Mouse (Mus musculus): ENCODE results near the gene Klrg2. TPM values are rescaled to one million over a fixed set of nuclear protein-coding genes. Genes with fewer than 3 reads are reported as not detected.

Gene Klrg2
- polyA plus RNA-seq, 1 experiment from 2014 or later = 0.15 TPM

GRCm38 (mm10) chr6:38626086-38626485, 11.0 kb downstream of the Klrg2 start:
- ATAC-seq (ENCODE audit: insufficient number of reproducible peaks, low FRiP score, low TSS enrichment, low read depth) (no peak), DNase-seq (ENCODE audit: low spot score) (peak; percentile 14)
- H3K9me3 ChIP-seq (ENCODE audit: control insufficient read depth, low read length) = no peaks in the 10 kb centered on the region
- H3K4me2 ChIP-seq (ENCODE audit: low read depth, severe bottlenecking) = no peak overlapping the region
- no peak overlapping the region for H3K27ac ChIP-seq (replicated peaks; ENCODE audit: low read depth, low read length)
- no peak overlapping the region for H3K4me3 ChIP-seq (ENCODE audit: low read depth, low read length)
- H3K36me3 ChIP-seq (ENCODE audit: control insufficient read depth, insufficient read depth, low read length) = no peaks in the 10 kb centered on the region
- 95% methylated on average over 5 of the region's 5 CpGs for WGBS
- no peak overlapping the region for H3K9ac ChIP-seq (ENCODE audit: low read length)
- H3K4me1 ChIP-seq (ENCODE audit: control insufficient read depth, insufficient read depth, low read length) = no peaks in the 10 kb centered on the region
- H3K27me3 ChIP-seq (ENCODE audit: control insufficient read depth, insufficient read depth, low read length) = no peaks in the 10 kb centered on the region

DNA sequence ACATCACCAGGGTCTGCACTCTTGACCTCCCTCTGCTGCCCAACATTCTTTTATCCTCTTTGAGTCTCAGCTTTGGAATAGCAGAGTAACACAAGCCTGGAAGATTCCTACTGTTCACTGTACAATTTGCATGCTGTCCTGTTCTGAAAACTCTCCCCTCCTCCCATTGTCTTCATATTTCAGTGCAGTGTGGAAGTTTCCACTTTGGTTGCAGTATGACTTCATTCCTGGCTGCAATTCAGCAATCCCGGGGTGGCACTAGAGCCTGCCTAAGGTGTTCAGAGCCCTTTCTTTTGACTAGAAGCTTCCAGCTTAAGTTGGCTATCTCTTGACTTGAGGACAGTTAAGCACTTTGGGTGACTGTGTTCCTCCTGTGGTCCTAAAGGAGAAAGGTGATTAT, 12.6 kb downstream of the Klrg2 start:
- WGBS = 93% methylated on average over 1 of the region's 1 CpGs
- Histone ChIP-seq H3K27ac (replicated peaks; ENCODE audit: low read depth, low read length) (no peak overlapping the region), H3K4me1 (ENCODE audit: control insufficient read depth, insufficient read depth, low read length) (no peaks in the 10 kb centered on the region), H3K9me3 (ENCODE audit: control insufficient read depth, low read length) (no peaks in the 10 kb centered on the region), H3K36me3 (ENCODE audit: control insufficient read depth, insufficient read depth, low read length) (no peaks in the 10 kb centered on the region; the same call in 1 of the 2 replicates), H3K9ac (ENCODE audit: low read length) (no peak overlapping the region), H3K4me2 (ENCODE audit: low read depth, severe bottlenecking) (no peak overlapping the region), H3K4me3 (ENCODE audit: low read depth, low read length) (no peak overlapping the region), H3K27me3 (ENCODE audit: control insufficient read depth, insufficient read depth, low read length) (no peaks in the 10 kb centered on the region)
- DNase-seq (ENCODE audit: low spot score) (no peak), ATAC-seq (ENCODE audit: insufficient number of reproducible peaks, low FRiP score, low TSS enrichment, low read depth) (no peak)

GRCm38 (mm10) chr6:38623457-38623856, 13.6 kb downstream of the Klrg2 start:
- Histone ChIP-seq H3K4me2 (ENCODE audit: low read depth, severe bottlenecking) (no peak overlapping the region), H3K9ac (ENCODE audit: low read length) (no peak overlapping the region), H3K9me3 (ENCODE audit: control insufficient read depth, low read length) (no peaks in the 10 kb centered on the region), H3K4me1 (ENCODE audit: control insufficient read depth, insufficient read depth, low read length) (no peaks in the 10 kb centered on the region), H3K36me3 (ENCODE audit: control insufficient read depth, insufficient read depth, low read length) (peaks cover 5% of the 10 kb centered on the region; the same call in 1 of the 2 replicates), H3K27me3 (ENCODE audit: control insufficient read depth, insufficient read depth, low read length) (no peaks in the 10 kb centered on the region), H3K4me3 (ENCODE audit: low read depth, low read length) (no peak overlapping the region), H3K27ac (replicated peaks; ENCODE audit: low read depth, low read length) (no peak overlapping the region)
- DNase-seq (ENCODE audit: low spot score) = no peak
- 90% methylated on average over 2 of the region's 2 CpGs for WGBS
- no peak for ATAC-seq (ENCODE audit: insufficient number of reproducible peaks, low FRiP score, low TSS enrichment, low read depth)

DNA sequence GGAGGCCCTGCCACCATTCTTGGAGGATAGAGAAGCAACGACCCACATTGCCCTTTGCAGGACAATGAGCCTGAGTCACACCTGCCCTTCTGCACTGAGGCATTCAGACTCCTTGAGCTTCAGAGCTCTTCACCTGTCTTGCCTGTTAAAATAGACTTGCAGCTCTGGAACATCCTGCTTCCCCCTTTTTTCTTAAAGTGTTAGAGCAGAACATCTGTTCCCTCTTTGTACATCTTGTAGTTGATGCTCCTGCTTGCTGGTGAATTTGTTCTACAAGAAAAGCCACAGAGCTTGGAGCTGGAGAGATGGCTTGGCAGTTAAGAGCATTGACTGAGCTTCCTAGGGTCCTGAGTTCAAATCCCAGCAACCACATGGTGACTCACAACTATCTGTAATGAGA, 14.6 kb downstream of the Klrg2 start:
- H3K36me3 ChIP-seq (ENCODE audit: control insufficient read depth, insufficient read depth, low read length) = peaks cover 9% of the 10 kb centered on the region
- no peak overlapping the region for H3K4me2 ChIP-seq (ENCODE audit: low read depth, severe bottlenecking)
- no peak overlapping the region for H3K9ac ChIP-seq (ENCODE audit: low read length)
- no peak overlapping the region for H3K4me3 ChIP-seq (ENCODE audit: low read depth, low read length)
- DNase-seq (ENCODE audit: low spot score) (no peak), ATAC-seq (ENCODE audit: insufficient number of reproducible peaks, low FRiP score, low TSS enrichment, low read depth) (no peak)
- no peaks in the 10 kb centered on the region for H3K9me3 ChIP-seq (ENCODE audit: control insufficient read depth, low read length)
- H3K27ac ChIP-seq (replicated peaks; ENCODE audit: low read depth, low read length) = no peak overlapping the region
- WGBS = 90% methylated on average over 1 of the region's 1 CpGs
- no peaks in the 10 kb centered on the region for H3K27me3 ChIP-seq (ENCODE audit: control insufficient read depth, insufficient read depth, low read length)
- H3K4me1 ChIP-seq (ENCODE audit: control insufficient read depth, insufficient read depth, low read length) = no peaks in the 10 kb centered on the region

GRCm38 (mm10) chr6:38609892-38610291, 27.1 kb downstream of the Klrg2 start:
- H3K4me3 ChIP-seq (ENCODE audit: low read depth, low read length) = no peak overlapping the region
- ATAC-seq (ENCODE audit: insufficient number of reproducible peaks, low FRiP score, low TSS enrichment, low read depth) = no peak
- H3K36me3 ChIP-seq (ENCODE audit: control insufficient read depth, insufficient read depth, low read length) = peaks cover 2% of the 10 kb centered on the region; the same call in 1 of the 2 replicates
- DNase-seq (ENCODE audit: low spot score) = no peak
- no peaks in the 10 kb centered on the region for H3K9me3 ChIP-seq (ENCODE audit: control insufficient read depth, low read length)
- H3K4me2 ChIP-seq (ENCODE audit: low read depth, severe bottlenecking) = no peak overlapping the region
- H3K27ac ChIP-seq (replicated peaks; ENCODE audit: low read depth, low read length) = no peak overlapping the region
- H3K27me3 ChIP-seq (ENCODE audit: control insufficient read depth, insufficient read depth, low read length) = no peaks in the 10 kb centered on the region
- no peak overlapping the region for H3K9ac ChIP-seq (ENCODE audit: low read length)
- WGBS = 83% methylated on average over 2 of the region's 2 CpGs
- no peaks in the 10 kb centered on the region for H3K4me1 ChIP-seq (ENCODE audit: control insufficient read depth, insufficient read depth, low read length)

- no peak overlapping the region for H3K4me3 ChIP-seq (ENCODE audit: low read depth, low read length)
- no peak for DNase-seq (ENCODE audit: low spot score)
- peaks cover 19% of the 10 kb centered on the region for H3K36me3 ChIP-seq (ENCODE audit: control insufficient read depth, insufficient read depth, low read length)
- no peaks in the 10 kb centered on the region for H3K27me3 ChIP-seq (ENCODE audit: control insufficient read depth, insufficient read depth, low read length)
- no peaks in the 10 kb centered on the region for H3K4me1 ChIP-seq (ENCODE audit: control insufficient read depth, insufficient read depth, low read length)
- WGBS = 91% methylated on average over 4 of the region's 4 CpGs
- H3K9ac ChIP-seq (ENCODE audit: low read length) = no peak overlapping the region
- no peak overlapping the region for H3K4me2 ChIP-seq (ENCODE audit: low read depth, severe bottlenecking)
- H3K9me3 ChIP-seq (ENCODE audit: control insufficient read depth, low read length) = no peaks in the 10 kb centered on the region
- ATAC-seq (ENCODE audit: insufficient number of reproducible peaks, low FRiP score, low TSS enrichment, low read depth) = no peak
- H3K27ac ChIP-seq (replicated peaks; ENCODE audit: low read depth, low read length) = no peak overlapping the region
Observed at GRCm38 (mm10) chr6:38597481-38597880, 39.6 kb downstream of the Klrg2 start.

- no peaks in the 10 kb centered on the region for H3K4me1 ChIP-seq (ENCODE audit: control insufficient read depth, insufficient read depth, low read length)
- 95% methylated on average over 3 of the region's 3 CpGs for WGBS
- H3K9me3 ChIP-seq (ENCODE audit: control insufficient read depth, low read length) = no peaks in the 10 kb centered on the region
- no peak overlapping the region for H3K27ac ChIP-seq (replicated peaks; ENCODE audit: low read depth, low read length)
- H3K4me3 ChIP-seq (ENCODE audit: low read depth, low read length) = no peak overlapping the region
- peaks cover 13% of the 10 kb centered on the region for H3K36me3 ChIP-seq (ENCODE audit: control insufficient read depth, insufficient read depth, low read length)
- H3K9ac ChIP-seq (ENCODE audit: low read length) = no peak overlapping the region
- no peak for ATAC-seq (ENCODE audit: insufficient number of reproducible peaks, low FRiP score, low TSS enrichment, low read depth)
- no peak overlapping the region for H3K4me2 ChIP-seq (ENCODE audit: low read depth, severe bottlenecking)
- H3K27me3 ChIP-seq (ENCODE audit: control insufficient read depth, insufficient read depth, low read length) = no peaks in the 10 kb centered on the region
- no peak for DNase-seq (ENCODE audit: low spot score)
Observed at GRCm38 (mm10) chr6:38581711-38582110, 55.3 kb downstream of the Klrg2 start.

DNA sequence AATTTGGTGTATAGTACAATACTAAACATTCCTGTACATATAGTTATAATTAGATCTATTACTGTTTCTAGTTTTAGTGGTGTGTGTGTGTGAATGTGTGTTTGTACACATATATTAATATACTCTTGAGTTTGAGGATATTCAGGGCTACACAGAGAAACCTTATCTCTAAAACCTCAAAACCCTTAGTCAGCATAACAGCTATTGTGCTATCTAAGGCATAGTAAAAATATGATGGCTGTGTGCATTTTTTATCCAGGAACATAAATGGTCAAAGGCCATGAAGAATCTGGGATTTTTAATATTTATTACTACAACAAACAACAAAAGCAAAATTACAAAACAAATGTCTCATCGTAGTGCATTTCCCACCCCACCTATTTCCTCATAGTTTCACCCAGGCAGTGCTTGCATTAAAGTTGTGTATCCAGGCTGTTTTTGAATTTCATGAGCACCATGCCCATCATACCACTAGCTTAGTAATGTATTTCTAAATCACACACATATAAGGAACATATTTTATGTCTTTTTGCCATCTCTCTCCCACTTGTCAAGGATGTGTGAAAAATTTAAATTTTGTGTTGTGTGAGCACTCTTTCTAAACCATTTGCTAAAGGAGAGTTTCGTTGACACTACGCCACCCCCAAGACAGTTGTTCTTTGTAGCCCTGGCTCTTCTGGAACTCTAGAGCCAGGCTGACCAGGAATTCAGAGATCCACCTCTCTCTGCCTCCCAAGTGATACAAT, 56.8 kb downstream of the Klrg2 start:
- DNase-seq (ENCODE audit: low spot score) (no peak), ATAC-seq (ENCODE audit: insufficient number of reproducible peaks, low FRiP score, low TSS enrichment, low read depth) (no peak)
- WGBS = 98% methylated on average over 3 of the region's 3 CpGs
- Histone ChIP-seq H3K4me2 (ENCODE audit: low read depth, severe bottlenecking) (no peak overlapping the region), H3K9ac (ENCODE audit: low read length) (no peak overlapping the region), H3K27me3 (ENCODE audit: control insufficient read depth, insufficient read depth, low read length) (no peaks in the 10 kb centered on the region), H3K36me3 (ENCODE audit: control insufficient read depth, insufficient read depth, low read length) (peaks cover 8% of the 10 kb centered on the region), H3K9me3 (ENCODE audit: control insufficient read depth, low read length) (no peaks in the 10 kb centered on the region), H3K27ac (replicated peaks; ENCODE audit: low read depth, low read length) (no peak overlapping the region), H3K4me1 (ENCODE audit: control insufficient read depth, insufficient read depth, low read length) (no peaks in the 10 kb centered on the region), H3K4me3 (ENCODE audit: low read depth, low read length) (no peak overlapping the region)

DNA sequence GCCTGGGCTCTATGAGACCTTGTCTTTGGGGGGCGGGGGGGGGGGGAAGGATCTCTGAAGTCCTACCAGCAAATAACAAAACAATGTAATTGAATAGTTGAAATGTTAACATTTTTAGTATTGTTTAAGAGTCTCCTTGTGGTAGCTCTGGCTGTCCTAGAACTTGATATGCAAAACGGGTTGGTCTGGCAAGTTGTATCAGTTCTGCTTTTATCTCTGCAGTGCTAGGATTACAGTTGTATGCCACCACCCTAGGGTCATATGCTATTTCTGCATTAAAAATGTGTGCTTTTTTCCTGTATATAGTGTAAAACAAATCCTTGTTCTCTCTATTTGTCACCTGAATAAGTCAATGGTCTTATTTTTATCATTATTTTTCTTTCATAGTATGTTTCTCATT, 60.9 kb downstream of the Klrg2 start:
- Histone ChIP-seq H3K4me2 (ENCODE audit: low read depth, severe bottlenecking) (no peak overlapping the region), H3K4me3 (ENCODE audit: low read depth, low read length) (no peak overlapping the region), H3K9me3 (ENCODE audit: control insufficient read depth, low read length) (no peaks in the 10 kb centered on the region), H3K36me3 (ENCODE audit: control insufficient read depth, insufficient read depth, low read length) (peaks cover 14% of the 10 kb centered on the region), H3K27ac (replicated peaks; ENCODE audit: low read depth, low read length) (no peak overlapping the region), H3K4me1 (ENCODE audit: control insufficient read depth, insufficient read depth, low read length) (no peaks in the 10 kb centered on the region), H3K9ac (ENCODE audit: low read length) (no peak overlapping the region), H3K27me3 (ENCODE audit: control insufficient read depth, insufficient read depth, low read length) (no peaks in the 10 kb centered on the region)
- no peak for ATAC-seq (ENCODE audit: insufficient number of reproducible peaks, low FRiP score, low TSS enrichment, low read depth)
- DNase-seq (ENCODE audit: low spot score) = no peak
- 91% methylated on average over 2 of the region's 2 CpGs for WGBS

Measured in limb, embryonic 11.5 days (tissue).